Mouse (Mus musculus) urinary bladder, postnatal 14 days (tissue): ENCODE results near the gene Apol6.

Experiments used
- DNase-seq: peaks from one replicate; pipeline ENCODE4 v3.0.0; 2021; ENCODE audit warnings: low spot score

The Apol6 gene

GRCm38 (mm10) chr15:77070745-77071268, 26.3 kb downstream of the Apol6 start:
- no peak for DNase-seq

- DNase-seq: no peak
Measured at GRCm38 (mm10) chr15:77071501-77071900, 27.0 kb downstream of the Apol6 start.

GRCm38 (mm10) chr15:77072556-77073163, 28.1 kb downstream of the Apol6 start:
- DNase-seq: no peak

GRCm38 (mm10) chr15:77076523-77076922, 32.0 kb downstream of the Apol6 start:
- DNase-seq: no peak

GRCm38 (mm10) chr15:77077906-77078305, 33.4 kb downstream of the Apol6 start:
- no peak for DNase-seq

- no peak for DNase-seq
Measured at GRCm38 (mm10) chr15:77078786-77079185, 34.3 kb downstream of the Apol6 start.

GRCm38 (mm10) chr15:77079256-77079822, 34.8 kb downstream of the Apol6 start:
- no peak for DNase-seq

GRCm38 (mm10) chr15:77079890-77080361, 35.4 kb downstream of the Apol6 start:
- no peak for DNase-seq

- no peak for DNase-seq
Measured at GRCm38 (mm10) chr15:77080684-77081254, 36.2 kb downstream of the Apol6 start.

- DNase-seq: no peak
Measured at GRCm38 (mm10) chr15:77081454-77081853, 36.9 kb downstream of the Apol6 start.

GRCm38 (mm10) chr15:77085818-77086217, 41.3 kb downstream of the Apol6 start:
- no peak for DNase-seq

GRCm38 (mm10) chr15:77086488-77086887, 42.0 kb downstream of the Apol6 start:
- DNase-seq: no peak

GRCm38 (mm10) chr15:77089249-77089648, 44.7 kb downstream of the Apol6 start:
- no peak for DNase-seq

- DNase-seq: no peak
Measured at GRCm38 (mm10) chr15:77090531-77090930, 46.0 kb downstream of the Apol6 start.

GRCm38 (mm10) chr15:77091394-77091793, 46.9 kb downstream of the Apol6 start:
- no peak for DNase-seq

- DNase-seq: no peak
Measured at GRCm38 (mm10) chr15:77094431-77094830, 49.9 kb downstream of the Apol6 start.

- no peak for DNase-seq
Measured at GRCm38 (mm10) chr15:77095216-77095615, 50.7 kb downstream of the Apol6 start.

GRCm38 (mm10) chr15:77097358-77097757, 52.8 kb downstream of the Apol6 start:
- no peak for DNase-seq

GRCm38 (mm10) chr15:77099756-77100155, 55.2 kb downstream of the Apol6 start:
- DNase-seq: no peak

- DNase-seq: no peak
Measured at GRCm38 (mm10) chr15:77102685-77103084, 58.2 kb downstream of the Apol6 start.

GRCm38 (mm10) chr15:77104349-77105158, 60.0 kb downstream of the Apol6 start:
- peak; percentile 11 for DNase-seq

- DNase-seq: no peak
Measured at GRCm38 (mm10) chr15:77105273-77105672, 60.7 kb downstream of the Apol6 start.
